ENCODE assay signal across 12 mouse cellular contexts in genomic region chr11:112238960-112239884, GRCm38 (mm10).
DNase-seq lines count a peak whose midpoint lies in the region; ATAC-seq lines count a peak whose summit lies in the region.
"Had no signal": no experiment of that assay in that cellular context is flagged by ENCODE, and none has a peak within 500 bp of the region (broad histone marks: within the 10 kb centered on the region; RNA-seq: fewer than 3 reads in every experiment).

No protein-coding gene starts in this region.

- no peaks in the 10 kb centered on the region for H3K9me3 ChIP-seq in forebrain, embryonic 16.5 days (ENCODE audit: control insufficient read depth, low read length)
- no peaks in the 10 kb centered on the region for H3K9me3 ChIP-seq in forebrain, embryonic 13.5 days (replicated peaks)
- no peaks in the 10 kb centered on the region for H3K9me3 ChIP-seq in kidney, embryonic 15.5 days (replicated peaks)
- no peaks in the 10 kb centered on the region for H3K9me3 ChIP-seq in midbrain, embryonic 16.5 days (replicated peaks; ENCODE audit: control insufficient read depth, low read length, poor library complexity, severe bottlenecking)

- DNase-seq in embryo, embryonic 9.5 days (ENCODE audit: extremely low spot score) = peak; percentile 4
- peak; percentile 20 for DNase-seq in mesoderm, embryonic 11.5 days (ENCODE audit: low read depth, low spot score)
- no peak for DNase-seq in adrenal gland, adult 18-20 months (ENCODE audit: low spot score in 2 of 2)
- DNase-seq in adrenal gland, postnatal 36 days = no peak
- DNase-seq: gastrocnemius, postnatal 10 days had no signal

- H3K27ac ChIP-seq in forebrain, embryonic 16.5 days (ENCODE audit: low read length) = no peak overlapping the region
- no peak overlapping the region for H3K27ac ChIP-seq in forebrain, embryonic 13.5 days
- H3K27ac ChIP-seq in kidney, embryonic 15.5 days = peak overlapping the region; percentile 70; the same call in 1 of the 2 replicates
- H3K27ac ChIP-seq in midbrain, embryonic 16.5 days (ENCODE audit: low read length) = no peak overlapping the region

- H3K4me2 ChIP-seq in forebrain, embryonic 16.5 days (ENCODE audit: low read length) = no peak overlapping the region
- no peak overlapping the region for H3K4me2 ChIP-seq in forebrain, embryonic 13.5 days
- peak overlapping the region; percentile 45 for H3K4me2 ChIP-seq in kidney, embryonic 15.5 days
- H3K4me2 ChIP-seq in midbrain, embryonic 16.5 days (ENCODE audit: low read length) = no peak overlapping the region

- H3K4me1 ChIP-seq in forebrain, embryonic 16.5 days (replicated peaks; ENCODE audit: control insufficient read depth, insufficient read depth, low read length) = peaks cover 4% of the 10 kb centered on the region
- peaks cover 3% of the 10 kb centered on the region; the same call in 1 of the 2 replicates for H3K4me1 ChIP-seq in forebrain, embryonic 13.5 days
- H3K4me1 ChIP-seq in kidney, embryonic 15.5 days = peaks cover 12% of the 10 kb centered on the region
- H3K4me1 ChIP-seq in midbrain, embryonic 16.5 days (ENCODE audit: control insufficient read depth, insufficient read depth, low read length) = no peaks in the 10 kb centered on the region

- no peaks in the 10 kb centered on the region for H3K27me3 ChIP-seq in forebrain, embryonic 16.5 days (replicated peaks; ENCODE audit: control insufficient read depth, insufficient read depth, low read length)
- H3K27me3 ChIP-seq in forebrain, embryonic 13.5 days = no peaks in the 10 kb centered on the region
- no peaks in the 10 kb centered on the region for H3K27me3 ChIP-seq in kidney, embryonic 15.5 days
- H3K27me3 ChIP-seq in midbrain, embryonic 16.5 days (ENCODE audit: control insufficient read depth, insufficient read depth, low read depth, low read length) = no peaks in the 10 kb centered on the region
- H3K27me3 ChIP-seq: Patski had no signal

- 76% methylated on average over 19 of the region's 19 CpGs for WGBS in forebrain, embryonic 16.5 days
- 84% methylated on average over 19 of the region's 19 CpGs for WGBS in forebrain, embryonic 13.5 days
- 24% methylated on average over 19 of the region's 19 CpGs for WGBS in kidney, embryonic 15.5 days
- 83% methylated on average over 19 of the region's 19 CpGs for WGBS in midbrain, embryonic 16.5 days

- no peaks in the 10 kb centered on the region for H3K36me3 ChIP-seq in forebrain, embryonic 16.5 days (ENCODE audit: control insufficient read depth, insufficient read depth)
- H3K36me3 ChIP-seq in forebrain, embryonic 13.5 days (ENCODE audit: poor library complexity, severe bottlenecking) = no peaks in the 10 kb centered on the region
- no peaks in the 10 kb centered on the region for H3K36me3 ChIP-seq in kidney, embryonic 15.5 days
- no peaks in the 10 kb centered on the region for H3K36me3 ChIP-seq in midbrain, embryonic 16.5 days (ENCODE audit: control insufficient read depth, insufficient read depth, low read length)

- ATAC-seq in forebrain, embryonic 16.5 days = peak; percentile 63; the same call in 1 of the 2 replicates
- ATAC-seq in forebrain, embryonic 13.5 days = no peak
- peak; percentile 92 for ATAC-seq in kidney, embryonic 15.5 days (replicated peaks; ENCODE audit: low FRiP score)
- ATAC-seq in midbrain, embryonic 16.5 days = no peak
- ATAC-seq: lung, postnatal 0 days; Patski had no signal

- no peak overlapping the region for H3K4me3 ChIP-seq in forebrain, embryonic 16.5 days (replicated peaks; ENCODE audit: low read length)
- no peak overlapping the region for H3K4me3 ChIP-seq in forebrain, embryonic 13.5 days
- H3K4me3 ChIP-seq in kidney, embryonic 15.5 days (replicated peaks) = peak overlapping the region; percentile 9
- no peak overlapping the region for H3K4me3 ChIP-seq in midbrain, embryonic 16.5 days (ENCODE audit: low read depth, low read length)
- H3K4me3 ChIP-seq: erythroblast, embryonic 14.5 days had no signal

- no peak overlapping the region for H3K9ac ChIP-seq in forebrain, embryonic 16.5 days (replicated peaks; ENCODE audit: low read depth, low read length)
- H3K9ac ChIP-seq in forebrain, embryonic 13.5 days = no peak overlapping the region
- no peak overlapping the region for H3K9ac ChIP-seq in kidney, embryonic 15.5 days
- no peak overlapping the region for H3K9ac ChIP-seq in midbrain, embryonic 16.5 days (ENCODE audit: low read depth, low read length)

Comparison
In these comparisons a context has a peak if more than half of its experiments do, and no peak if none do; other contexts are left out.
1. ATAC-seq: peak in forebrain, embryonic 16.5 days (single experiment) and kidney, embryonic 15.5 days (single experiment); none in forebrain, embryonic 13.5 days (single experiment) and midbrain, embryonic 16.5 days (single experiment).
2. DNase-seq: peak in embryo, embryonic 9.5 days (single experiment) and mesoderm, embryonic 11.5 days (single experiment); none in adrenal gland, adult 18-20 months (0 of 2) and adrenal gland, postnatal 36 days (0 of 2).